Mouse (Mus musculus): ENCODE measurements around the gene Scarf1.

The Scarf1 gene

DNA sequence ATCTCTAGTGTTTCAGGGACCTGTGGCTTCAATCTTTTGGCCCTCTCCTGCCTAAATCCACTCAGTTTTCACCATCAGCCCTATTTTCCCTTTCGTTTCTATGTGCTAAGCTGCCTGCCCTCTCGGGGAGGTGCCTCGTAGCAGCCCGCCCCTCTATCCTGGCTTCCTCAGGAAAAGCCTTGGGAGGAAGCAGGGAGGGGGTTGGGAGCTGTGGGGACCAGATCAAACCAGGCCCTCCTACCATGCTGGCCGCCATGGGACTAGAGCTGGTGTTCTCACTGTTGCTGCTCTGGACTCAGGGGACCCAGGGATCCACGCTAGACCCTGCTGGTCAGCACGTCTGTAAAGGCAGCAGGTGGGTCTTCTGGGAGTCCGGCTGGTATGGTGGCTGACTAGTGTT lies at the start of gene Scarf1:
Gene Scarf1, plus strand, starts transcription at position 205 of the 400 bp plus-strand sequence.
- CTCF ChIA-PET, result no interaction called here

DNA sequence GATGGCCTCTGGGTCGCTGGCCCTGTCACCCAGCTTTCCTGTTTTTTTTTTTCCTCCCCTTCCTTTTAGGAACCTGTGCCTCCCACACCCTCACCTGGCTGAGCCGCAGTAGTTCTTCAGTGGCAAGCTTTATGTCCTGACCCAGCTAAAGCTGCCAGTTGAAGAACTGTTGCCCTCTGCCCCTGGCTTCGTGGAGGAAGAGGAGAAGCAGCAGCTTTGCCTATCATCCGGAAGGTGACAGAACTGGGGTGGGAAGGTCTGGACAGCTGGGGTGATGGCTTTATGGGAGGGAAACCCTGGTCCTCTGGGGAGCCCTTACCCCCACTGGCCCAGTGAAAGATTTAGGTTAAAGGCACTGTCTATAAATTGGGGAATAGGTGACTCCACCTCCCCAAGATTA lies 49.7 kb upstream of the Scarf1 start:
- CTCF ChIA-PET, result no interaction called here

DNA sequence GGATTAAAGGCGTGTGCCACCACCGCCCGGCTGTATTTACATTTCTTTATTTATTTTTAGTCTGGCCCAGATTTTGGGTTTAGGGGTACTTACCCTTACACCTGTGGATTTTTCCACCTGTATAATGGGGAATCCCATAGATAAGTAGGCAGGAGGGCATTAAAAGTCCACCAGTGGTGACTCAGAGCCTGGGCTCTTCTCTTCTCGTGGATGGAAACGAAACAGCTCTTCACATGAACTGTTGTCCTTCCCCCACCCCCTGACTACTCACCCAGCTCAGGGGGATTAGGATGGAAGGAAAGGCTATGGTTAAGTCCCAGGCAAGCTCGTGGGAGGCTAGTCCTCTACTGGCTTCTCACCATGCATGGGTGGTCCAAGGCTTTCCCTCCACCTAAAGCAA lies 48.9 kb upstream of the Scarf1 start:
- CTCF ChIA-PET, result no interaction called here

DNA sequence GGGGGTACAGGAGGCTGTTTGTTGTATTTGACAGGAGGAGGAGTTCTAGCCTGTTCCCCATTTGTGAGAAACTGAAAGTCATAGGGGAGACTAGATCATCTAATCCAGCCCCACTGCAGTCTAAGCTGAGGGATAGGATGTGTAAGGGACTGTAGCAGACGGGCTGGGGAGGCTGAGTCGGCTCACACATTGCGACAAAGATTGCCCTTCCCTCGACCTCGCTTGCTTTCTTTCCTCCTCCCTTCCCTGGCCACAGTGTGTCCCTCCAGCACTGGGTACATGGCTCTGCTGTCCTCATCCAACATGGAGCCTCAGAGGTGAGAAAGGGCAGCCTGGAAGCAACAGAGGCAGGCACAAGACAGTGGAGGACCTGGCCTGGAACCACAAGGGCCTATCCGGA lies 48.3 kb upstream of the Scarf1 start:
- CTCF ChIA-PET, result no interaction called here

DNA sequence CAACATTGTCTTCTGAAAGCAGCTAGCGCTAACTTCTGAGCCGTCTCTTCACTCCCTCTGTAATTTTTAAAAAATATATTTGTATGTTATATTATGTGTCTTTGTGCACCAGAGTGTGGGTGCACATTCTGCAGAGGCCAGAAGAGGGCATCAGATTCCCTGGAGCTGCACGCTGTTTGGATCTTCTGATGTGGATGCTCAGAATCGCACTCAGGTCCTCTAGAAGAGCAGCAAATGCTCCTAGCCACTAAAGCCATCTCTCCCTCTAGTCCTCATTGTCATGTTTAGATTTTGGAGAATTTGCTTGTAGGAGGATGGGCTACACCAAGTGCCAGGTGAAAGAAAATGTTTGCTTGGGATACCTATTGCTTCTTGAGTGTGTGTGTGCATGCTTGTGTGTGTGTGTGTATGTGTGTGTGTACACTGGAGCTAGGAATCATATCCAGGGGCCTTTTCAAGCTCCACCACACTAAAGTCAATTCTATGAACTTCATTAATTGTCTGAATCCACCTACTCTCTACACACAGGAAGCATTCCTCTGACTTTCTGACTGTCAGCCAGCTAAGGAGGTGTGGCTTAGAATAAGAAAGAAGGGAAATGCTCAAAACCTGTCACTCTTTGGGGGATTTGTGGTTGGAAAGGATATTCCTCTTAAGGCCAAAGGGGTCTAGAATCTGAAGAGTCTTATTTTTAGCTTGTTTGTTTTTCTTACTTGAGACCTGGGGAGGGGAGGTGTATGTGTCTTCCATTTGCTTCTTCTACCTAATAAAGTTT lies 46.4 kb upstream of the Scarf1 start:
- CTCF ChIA-PET, result interaction anchor here (1.1 kb wide), 1 partner anchor 14 kb away, joined by 4 read pairs; no protein-coding TSS in a partner anchor

DNA sequence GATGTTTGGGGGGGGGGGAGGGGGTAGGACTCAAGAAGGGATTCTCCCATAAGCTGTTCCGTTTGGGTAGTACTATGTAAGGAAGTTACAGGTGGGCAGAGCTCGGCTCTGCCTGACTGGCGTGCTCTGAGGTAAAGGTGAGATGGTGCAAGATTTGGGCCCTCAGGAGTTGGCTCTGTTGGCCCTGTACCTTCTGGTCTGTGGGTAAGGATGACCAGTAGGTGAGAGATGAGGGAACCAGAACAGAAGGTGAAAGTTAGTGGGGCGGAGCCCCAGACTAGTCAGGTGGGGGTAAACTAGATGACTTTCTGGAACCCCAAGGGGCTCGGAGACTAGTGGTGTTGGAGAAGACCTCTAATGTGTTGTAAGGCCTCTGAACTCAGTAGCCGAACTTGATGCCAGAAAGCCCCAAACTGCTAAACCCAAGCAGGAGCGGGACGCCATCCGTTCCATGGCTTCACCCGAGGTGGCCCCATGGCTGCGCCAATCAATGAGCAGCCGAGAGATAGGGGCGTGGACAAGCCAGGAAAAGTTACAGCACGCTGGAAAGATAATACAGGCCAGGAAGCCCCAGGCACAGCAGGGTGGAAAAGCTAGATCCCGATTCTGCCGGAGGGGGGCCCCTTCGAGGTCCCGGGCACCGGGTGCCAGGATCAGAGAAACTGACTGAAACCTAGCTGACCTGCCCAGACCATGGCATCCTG lies 45.7 kb upstream of the Scarf1 start:
- CTCF ChIA-PET, result interaction anchor here (0.7 to 1.1 kb wide), 2 partner anchors 10 to 13 kb away, joined by 4 to 7 read pairs; no protein-coding TSS in a partner anchor

DNA sequence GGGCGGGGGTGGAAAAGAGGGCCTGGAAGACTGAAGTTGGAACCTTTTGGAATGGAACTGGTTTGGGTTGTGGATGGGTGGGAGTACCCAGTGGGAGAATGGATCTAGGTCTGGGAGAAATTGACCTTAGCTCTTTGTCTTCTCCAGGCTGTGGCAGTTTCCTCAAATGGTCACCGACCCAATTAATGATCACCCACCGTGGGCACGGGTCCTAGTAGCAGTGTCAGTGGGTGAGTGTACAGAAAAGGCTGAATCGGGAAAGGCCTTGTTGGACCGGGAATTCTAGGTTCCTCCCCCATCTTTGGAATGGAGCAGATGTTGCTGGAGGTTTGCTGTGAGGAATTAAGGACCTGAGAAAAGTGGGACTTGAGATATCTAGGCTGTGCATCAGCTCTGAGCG lies 44.9 kb upstream of the Scarf1 start:
- CTCF ChIA-PET, result interaction anchor here (0.7 kb wide), 1 partner anchor 11 kb away, joined by 7 read pairs; no protein-coding TSS in a partner anchor

DNA sequence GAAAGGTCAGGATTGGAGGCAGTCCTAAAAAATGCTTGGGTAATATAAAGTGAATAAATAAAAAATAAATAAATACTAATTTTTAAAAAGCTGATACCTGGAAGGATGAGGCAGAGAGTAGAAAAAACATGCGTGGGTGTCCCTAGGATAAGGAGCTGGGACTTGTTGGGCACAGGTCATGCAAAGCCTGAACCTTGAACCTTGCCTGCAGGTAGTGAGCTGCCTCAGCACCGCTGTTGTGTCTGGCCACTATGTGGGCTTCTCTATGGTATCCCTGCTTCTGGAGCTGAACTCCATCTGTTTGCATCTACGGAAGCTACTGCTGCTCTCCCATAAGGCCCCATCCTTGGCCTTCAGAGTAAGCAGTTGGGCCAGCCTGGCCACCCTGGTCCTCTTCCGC lies 44.1 kb upstream of the Scarf1 start:
- CTCF ChIA-PET, result no interaction called here

DNA sequence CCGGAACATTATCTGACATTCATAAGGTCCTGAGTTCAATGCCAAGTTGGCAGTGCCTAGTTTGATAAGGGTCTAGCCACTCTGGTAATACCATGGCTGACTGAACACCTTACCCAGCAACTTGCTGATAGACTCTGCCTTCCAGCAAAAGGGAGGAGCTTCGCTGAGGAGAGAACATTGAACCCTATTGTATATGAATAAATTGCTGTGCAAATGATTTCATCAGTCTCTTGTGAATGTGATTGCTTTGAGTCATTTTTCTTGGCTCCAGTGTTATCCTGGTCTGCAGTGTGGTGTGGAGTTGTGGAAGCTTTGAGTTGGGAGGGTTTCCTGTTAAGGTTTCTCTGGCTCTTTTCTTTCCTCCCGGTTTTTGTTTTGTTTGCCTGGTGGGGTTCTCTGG lies 42.7 kb upstream of the Scarf1 start:
- CTCF ChIA-PET, result interaction anchor here (0.6 kb wide), 1 partner anchor 92 kb away, joined by 3 read pairs; no protein-coding TSS in a partner anchor

DNA sequence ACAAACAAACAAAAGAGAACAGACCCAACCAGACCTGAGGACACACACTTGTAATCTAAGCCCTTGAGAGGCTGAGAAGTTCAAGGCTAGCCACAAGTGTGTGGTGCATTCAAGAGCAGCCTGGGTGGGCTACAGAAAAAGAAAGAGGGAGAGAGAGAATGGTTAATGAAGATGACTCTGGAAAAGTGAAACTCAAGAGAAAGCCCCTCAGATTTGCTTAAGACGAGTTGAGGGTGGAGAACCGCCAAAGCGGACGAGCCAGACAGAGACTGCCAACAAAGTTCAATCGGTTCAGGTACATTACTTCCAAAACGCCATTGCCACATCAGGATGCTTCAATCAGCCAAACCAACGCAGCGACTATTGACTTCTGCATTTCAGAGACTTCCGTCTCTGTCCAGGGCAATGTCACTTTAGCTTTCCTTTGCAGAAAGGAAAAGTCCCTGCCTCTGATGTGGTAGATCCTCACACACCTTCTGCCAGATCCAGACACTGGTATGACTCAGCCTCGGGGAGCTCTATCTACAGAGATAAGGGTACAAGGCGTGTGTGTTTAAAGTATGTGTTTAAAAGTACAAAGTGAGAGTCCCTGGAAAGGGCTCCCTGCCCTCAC lies 40.8 kb upstream of the Scarf1 start:
- CTCF ChIA-PET, result no interaction called here

DNA sequence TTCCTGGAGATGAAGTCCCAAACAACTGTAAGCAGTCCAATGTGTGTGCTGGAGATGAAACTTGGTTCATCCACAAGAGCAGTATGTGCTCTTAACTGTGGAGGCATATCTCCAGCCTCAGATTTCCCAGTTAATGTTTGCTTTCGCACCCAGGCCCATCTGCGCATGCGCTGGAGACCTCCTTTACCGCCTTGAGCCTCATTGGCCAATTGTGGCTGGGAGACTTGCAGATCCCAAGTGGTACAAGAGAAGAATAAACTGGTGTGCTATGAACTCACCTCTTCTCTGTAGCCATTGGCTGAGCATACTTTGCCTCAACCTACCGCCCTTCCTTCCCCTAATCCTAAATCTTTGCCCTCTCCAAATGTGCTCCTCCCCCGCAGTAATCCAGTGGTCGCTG lies 40.0 kb upstream of the Scarf1 start:
- CTCF ChIA-PET, result interaction anchor here (0.7 kb wide), 1 partner anchor 226 kb away, joined by 3 read pairs; no protein-coding TSS in a partner anchor

DNA sequence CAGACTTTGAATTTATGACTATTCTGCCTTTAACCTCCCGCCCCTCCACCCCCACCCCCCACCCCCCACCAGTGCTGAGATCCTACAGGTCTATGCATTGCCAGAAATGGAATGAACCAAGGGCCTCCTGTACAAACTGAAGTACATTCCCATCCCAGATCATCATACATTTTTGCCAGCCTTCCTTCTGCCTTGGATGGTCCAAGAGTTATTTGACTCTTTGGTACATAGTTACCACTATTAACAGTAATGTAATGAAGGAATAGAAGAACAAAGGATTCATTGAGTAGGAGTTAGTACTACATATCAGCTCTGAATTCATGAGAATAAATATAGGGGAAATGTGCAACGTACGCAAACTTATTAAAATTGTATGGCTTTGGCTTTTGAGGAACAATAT lies 27.1 kb upstream of the Scarf1 start:
- CTCF ChIA-PET, result interaction anchor here (0.6 to 1.5 kb wide), 5 partner anchors 26 to 525 kb away, joined by 3 to 5 read pairs (median 4); partner anchors contain the start of genes Tlcd2 and Wdr81

DNA sequence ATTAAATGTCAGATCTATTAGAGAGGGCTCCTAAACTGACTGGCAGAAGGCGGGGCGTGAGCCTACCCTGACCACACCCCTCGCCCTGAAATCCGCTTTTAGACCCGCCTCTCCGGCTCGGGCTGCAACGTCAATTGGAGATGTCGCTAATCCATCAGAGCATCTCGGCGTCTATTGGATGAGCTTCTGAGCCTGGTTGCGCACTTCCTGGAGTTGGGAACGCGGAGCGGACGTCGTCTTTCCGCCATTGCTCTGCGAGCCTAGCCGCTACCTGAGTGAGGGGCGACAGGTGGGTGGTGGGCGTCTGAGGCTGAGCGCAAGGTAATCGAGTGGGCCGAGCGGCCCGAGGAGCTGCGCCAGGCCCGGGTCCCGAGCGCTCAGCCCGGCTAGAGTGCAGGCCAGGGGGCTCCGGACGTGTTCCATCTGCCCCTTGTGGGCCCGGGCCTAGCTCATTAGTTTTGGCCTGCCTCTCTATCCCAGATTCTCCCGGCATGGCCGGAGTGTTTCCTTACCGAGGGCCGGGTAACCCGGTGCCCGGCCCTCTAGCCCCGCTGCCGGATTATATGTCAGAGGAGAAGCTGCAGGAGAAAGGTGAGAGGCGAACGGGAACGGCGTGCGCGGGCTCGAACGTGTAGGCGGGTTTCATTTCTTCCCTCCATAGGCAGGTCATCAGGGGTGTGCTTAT lies 26.6 kb upstream of the Scarf1 start, which contains the start of gene Prpf8:
Gene Prpf8, plus strand, starts transcription at position 216 of the 685 bp plus-strand sequence.
- CTCF ChIA-PET, result interaction anchor here (0.6 to 1.5 kb wide), 6 partner anchors 14 to 313 kb away, joined by 3 to 6 read pairs (median 3); partner anchors contain the start of genes Rilp and Tlcd2

DNA sequence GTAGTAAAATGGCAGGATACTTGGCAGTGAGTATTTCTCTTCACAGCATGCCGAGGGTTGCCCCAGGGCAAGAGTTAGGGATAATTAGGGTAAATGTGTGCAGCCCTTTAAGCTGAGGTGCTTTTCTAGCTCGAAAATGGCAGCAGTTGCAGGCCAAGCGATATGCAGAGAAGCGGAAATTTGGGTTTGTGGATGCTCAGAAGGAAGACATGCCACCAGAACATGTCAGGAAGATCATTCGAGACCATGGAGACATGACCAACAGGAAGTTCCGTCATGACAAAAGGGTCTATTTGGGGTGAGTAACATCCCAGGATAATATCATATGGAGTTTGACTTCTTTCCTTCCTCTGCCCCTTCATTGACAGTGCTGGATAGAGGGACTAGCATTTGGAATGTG lies 25.8 kb upstream of the Scarf1 start:
- CTCF ChIA-PET, result interaction anchor here (0.6 to 1.5 kb wide), 5 partner anchors 13 to 176 kb away, joined by 3 to 6 read pairs (median 3); partner anchors contain the start of genes Rilp and Tlcd2

DNA sequence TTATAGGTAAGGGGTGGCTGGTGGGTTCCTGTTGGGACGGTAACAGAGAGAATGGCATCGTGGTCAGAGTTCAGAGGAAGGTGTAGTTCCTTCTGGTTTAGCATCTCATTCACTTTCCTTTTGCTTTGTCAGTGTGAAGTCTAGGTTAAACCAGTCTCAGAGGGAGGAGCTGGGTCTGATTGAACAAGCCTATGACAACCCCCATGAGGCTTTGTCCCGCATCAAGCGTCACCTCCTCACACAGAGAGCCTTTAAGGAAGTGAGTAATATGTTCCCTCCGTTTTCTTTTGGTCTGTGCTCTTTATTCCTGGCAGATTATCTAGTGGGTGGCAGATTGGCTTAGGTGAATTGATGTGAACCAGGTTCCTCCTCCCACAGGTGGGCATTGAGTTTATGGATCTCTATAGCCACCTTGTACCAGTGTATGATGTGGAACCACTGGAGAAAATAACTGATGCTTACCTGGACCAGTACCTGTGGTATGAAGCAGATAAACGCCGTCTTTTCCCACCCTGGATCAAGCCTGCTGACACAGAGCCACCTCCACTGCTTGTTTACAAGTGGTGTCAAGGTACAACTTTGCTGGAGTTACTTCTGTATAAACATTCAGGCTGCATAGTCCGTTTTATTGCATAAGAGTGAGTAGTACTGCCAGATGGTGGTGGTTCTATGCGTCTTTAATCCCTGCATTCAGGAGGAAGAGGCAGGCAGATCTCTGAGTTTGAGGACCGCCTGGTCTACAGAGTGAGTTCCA lies 18.9 kb upstream of the Scarf1 start:
- CTCF ChIA-PET, result no interaction called here

DNA sequence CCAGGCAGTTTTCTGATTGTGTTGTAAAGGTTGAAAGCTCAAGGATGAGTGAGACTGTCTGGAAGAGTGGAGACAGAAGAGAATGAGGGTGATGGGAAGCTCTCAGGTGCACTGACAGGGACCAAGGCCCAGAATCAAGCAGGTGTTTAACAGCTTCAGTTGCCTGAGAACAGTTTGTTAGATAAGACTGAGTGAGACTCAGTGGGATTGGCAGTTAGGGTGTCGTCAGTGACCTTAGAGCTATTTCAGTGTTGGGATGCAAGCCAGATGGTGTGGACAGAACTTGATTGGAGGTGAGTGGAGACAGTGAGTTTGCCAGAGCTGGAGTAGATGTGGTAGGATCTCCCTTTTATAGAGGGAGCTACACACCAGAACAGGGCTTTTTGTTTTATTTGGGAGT lies 15.2 kb upstream of the Scarf1 start:
- CTCF ChIA-PET, result interaction anchor here (0.5 to 0.7 kb wide), 2 partner anchors 35 to 491 kb away, joined by 3 to 5 read pairs; no protein-coding TSS in a partner anchor

DNA sequence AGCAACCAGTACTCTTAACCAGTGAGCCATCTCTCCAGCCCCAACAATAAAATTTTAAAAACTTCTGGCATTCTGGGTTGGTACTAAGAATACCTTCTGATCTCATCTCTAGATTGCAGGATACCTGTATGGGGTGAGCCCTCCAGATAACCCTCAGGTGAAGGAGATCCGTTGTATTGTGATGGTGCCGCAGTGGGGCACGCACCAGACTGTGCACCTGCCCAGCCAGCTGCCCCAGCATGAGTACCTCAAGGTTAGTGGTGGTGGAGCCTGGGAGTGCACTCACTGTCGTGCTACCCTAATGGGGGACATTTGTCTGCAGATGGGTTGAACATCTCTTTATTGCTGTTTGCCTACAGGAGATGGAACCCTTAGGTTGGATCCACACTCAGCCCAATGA lies 5.2 kb upstream of the Scarf1 start:
- CTCF ChIA-PET, result no interaction called here

DNA sequence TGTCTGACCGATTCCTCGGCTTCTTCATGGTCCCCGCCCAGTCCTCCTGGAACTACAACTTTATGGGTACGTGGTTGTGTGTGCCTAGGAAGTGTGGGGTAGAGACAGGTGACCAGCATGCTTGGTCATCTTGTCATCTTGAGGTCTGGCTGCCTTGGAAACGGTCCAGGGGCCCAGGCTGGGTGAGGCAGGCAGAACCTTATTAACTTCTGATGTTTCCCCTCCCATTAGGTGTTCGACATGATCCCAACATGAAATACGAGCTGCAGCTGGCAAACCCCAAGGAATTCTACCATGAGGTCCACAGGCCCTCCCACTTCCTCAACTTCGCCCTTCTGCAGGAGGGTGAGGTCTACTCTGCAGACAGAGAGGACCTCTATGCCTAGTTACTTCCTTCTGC lies 4.4 kb upstream of the Scarf1 start:
- CTCF ChIA-PET, result interaction anchor here (1.2 kb wide), 1 partner anchor 22 kb away, joined by 6 read pairs; no protein-coding TSS in a partner anchor

DNA sequence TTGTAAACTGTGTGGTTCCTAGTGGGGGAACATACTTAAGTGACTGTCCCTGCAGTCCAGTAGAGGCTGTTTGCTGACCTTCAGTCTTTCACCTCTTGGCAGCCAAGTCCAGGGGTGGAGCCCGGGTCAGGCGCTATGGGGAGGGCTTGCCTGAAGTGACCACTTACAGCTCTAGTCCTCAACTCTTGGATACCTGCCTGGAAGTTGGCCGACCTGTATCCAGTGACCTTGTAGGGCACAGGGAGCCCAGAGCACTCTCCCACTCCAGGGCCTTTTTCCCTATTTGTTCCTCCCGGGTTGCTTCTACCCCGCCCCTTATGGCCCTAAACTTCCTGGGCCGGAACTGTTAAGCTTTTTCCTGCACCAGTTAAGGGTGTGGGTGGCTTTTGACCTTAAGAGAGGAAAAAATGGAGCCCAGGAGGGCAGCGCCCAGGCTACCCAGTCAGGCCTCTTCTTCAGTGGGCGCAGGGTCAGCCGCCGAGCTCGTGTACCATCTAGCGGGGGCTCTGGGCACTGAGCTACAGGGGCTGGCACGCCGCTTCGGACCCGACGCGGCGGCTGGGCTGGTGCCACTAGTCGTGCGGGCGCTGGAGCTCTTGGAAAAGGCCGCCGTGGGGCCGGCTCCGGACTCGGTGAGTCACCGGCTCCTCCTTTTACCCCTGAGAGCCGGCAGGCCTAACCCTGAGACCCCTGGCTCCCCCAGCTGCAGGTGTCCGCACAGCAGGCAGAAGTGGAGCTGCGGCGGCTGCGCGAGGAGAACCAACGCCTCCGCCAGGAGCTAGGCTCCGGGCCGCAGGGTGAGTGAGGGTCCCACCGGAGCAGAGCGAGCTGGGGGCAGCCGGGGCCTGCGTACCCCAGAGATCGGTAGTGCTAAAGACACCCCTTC lies 3.4 kb upstream of the Scarf1 start, which contains the start of gene Rilp:
Gene Rilp, plus strand, starts transcription at position 354 of the 886 bp plus-strand sequence.
- CTCF ChIA-PET, result interaction anchor here (1.2 kb wide), 2 partner anchors 16 to 23 kb away, joined by 4 to 6 read pairs; no protein-coding TSS in a partner anchor
